Mouse (Mus musculus): ENCODE results near the gene Hoxa10. TPM values are rescaled to one million over a fixed set of nuclear protein-coding genes. Genes with fewer than 3 reads are reported as not detected.

The Hoxa10 gene
- polyA plus RNA-seq, 1 experiment from 2014 or later, result 0.13 TPM

DNA sequence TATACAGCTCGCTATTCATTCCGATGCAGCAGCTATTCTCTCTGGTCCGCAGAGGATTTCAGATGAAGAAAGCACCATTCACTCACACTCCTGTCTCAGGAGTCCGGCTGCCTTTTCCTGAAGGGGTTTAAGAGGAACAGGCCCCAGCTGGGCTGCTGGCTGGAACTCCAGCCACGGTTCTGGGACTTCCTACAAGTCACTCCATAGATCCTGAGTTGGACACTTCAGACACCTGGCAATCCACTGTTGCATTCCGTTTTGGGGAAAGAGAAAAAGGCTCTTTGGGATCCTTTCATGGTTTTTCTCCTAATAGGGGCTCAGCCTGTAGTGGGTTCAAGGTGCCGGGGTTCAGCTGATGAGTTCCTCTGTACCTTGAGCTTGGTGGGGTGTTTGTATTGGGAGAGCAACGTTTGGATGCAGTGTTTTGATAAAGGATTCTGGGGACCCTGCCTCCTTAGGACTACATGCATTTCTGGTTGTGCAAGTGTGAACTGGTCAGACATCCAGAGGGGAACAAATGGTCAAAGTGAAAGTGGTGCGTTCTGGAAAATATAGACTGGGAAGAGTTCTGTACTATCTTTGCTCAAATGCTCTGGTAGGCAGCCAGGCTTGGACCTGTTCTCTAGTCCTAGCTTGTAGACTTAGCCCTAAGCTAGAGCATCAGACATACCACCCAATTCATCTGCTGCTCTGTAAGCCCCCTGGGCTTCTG, 21.3 kb upstream of the Hoxa10 start:
- WGBS, result 2% methylated on average over 9 of the region's 9 CpGs
- Histone ChIP-seq H3K9ac (no peak overlapping the region), H3K4me1 (peaks cover 10% of the 10 kb centered on the region), H3K27ac (no peak overlapping the region), H3K4me2 (no peak overlapping the region), H3K36me3 (no peaks in the 10 kb centered on the region), H3K9me3 (no peaks in the 10 kb centered on the region), H3K4me3 (no peak overlapping the region), H3K27me3 (peaks cover 98% of the 10 kb centered on the region)
- ATAC-seq (ENCODE audit: insufficient number of reproducible peaks, insufficient read depth, low FRiP score, low TSS enrichment, low read depth), result no peak

DNA sequence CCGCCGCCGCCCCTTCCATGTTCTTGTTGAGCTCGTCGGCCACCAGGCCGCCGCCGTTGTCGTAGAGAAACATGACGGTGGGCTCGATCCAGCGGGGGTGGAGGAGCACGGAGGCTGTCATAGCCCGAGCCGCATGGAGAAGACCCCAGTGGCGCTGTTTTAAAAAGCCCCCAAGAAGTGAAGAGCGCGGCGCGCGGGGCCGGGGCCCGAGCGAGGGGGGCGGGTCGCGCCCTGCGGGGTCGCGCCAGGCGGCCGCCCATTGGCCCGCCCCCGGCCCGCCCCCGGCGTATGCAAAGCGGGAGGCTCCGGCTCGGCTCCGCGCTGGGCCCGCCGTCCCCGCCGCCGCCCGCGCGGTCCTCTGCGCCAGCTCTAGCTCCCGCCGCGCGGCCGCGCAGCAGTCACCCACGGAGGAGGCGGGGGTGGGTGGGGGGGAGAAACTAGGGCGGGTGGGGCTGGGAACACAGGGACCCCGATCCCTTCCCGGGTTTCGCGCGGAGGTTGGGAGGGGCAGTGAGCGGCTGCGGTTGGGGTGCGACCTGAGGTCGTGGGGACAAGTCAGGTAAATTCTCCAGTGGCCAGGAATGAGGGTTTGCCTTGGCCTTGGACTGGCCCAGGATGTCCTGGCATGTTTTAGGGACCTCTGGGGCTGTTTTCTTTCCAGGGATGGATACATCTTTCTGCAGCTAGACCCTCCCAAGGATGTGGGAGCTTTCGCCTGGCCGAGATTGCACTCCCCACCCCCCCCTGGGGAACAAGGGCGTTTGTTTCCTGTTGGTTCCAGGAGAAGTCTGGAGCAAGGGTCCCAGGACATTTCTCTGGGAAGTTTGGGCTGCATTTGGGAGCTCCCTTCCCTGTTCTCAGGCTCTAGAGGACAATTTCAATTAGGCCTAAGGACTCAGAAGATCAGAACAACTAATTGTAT, 20.3 kb upstream of the Hoxa10 start, which contains the start of gene Hoxa13:
TSS of gene Hoxa13 (minus strand) at position 227 of the 922 bp plus-strand sequence.
- no peak within 1 kb of the TSS for H3K9ac ChIP-seq
- H3K4me2 ChIP-seq, result peak within 1 kb of the TSS; percentile 62
- peaks cover 97% of the 10 kb centered on the region for H3K27me3 ChIP-seq

DNA sequence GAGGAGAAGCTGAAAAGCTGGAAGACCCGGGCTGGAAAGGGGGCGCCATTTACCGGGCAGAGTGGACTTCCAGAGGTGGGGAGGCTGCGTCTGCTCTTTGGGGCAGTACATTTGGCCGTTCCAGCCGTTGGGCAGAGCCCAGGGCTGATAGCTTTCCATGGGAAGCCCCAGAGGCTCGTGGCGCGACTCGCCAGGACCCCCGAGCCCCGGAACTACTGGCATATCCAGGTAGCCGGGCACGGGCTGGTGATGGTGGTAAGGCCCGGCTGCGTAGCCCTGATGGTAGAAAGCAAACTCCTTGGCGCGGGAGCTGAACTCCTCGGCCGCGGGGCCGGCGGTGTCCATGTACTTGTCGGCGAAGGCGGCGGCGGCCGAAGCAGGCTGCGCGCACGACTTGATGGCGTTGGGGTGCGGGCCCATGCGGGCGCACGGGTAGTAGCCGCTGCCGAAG, 19.2 kb upstream of the Hoxa10 start:
- Histone ChIP-seq H3K27me3 (peaks cover 96% of the 10 kb centered on the region), H3K27ac (no peak overlapping the region)
- 1% methylated on average over 39 of the region's 39 CpGs for WGBS

More for the DNA sequence above, 20.3 kb upstream of the Hoxa10 start, which contains the start of gene Hoxa13:
- ATAC-seq (ENCODE audit: insufficient number of reproducible peaks, insufficient read depth, low FRiP score, low TSS enrichment, low read depth), result no peak
- Histone ChIP-seq H3K27ac (no peak within 1 kb of the TSS), H3K36me3 (no peaks in the 10 kb centered on the region), H3K9me3 (no peaks in the 10 kb centered on the region), H3K4me1 (peaks cover 10% of the 10 kb centered on the region), H3K4me3 (peak within 1 kb of the TSS; percentile 42)
- WGBS, result under 1% methylated on average over 65 of the region's 72 CpGs

DNA sequence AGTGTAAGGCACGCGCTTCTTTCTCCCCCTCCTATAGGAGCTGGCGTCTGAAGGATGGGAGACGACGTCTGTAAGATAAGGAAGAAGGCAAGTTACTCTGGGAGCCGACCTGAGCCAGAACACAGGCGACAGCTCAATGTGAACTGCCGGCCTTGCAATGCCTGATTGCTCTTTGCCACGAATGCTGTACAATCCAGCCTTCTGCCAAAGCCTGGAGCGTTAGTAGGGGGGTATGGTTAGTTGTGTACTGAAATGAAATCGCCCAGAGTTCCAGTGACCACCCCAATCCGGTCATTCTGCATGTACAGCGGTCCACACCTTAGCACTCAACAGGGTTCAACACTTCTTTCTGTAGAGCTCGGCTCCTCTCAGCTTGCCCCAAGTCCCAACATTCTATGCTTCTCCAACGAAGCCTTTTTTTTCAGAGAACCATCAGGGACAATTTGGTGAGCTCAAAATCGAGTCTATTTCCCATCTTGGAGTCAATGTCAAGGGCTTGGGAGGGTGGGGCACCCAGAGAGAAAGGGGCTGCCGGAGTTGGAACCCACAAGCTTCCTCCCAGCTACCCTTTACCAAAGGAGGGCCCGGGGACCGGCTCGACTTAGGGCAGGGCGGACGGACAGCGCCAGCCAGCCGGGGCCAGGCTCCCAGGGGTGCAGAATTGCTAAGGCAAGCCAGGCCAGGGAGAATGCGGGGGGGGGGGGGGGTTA, 18.6 kb upstream of the Hoxa10 start:
- no peak overlapping the region for H3K9ac ChIP-seq
- no peak overlapping the region for H3K4me3 ChIP-seq
- WGBS, result 1% methylated on average over 25 of the region's 25 CpGs
- no peak overlapping the region for H3K4me2 ChIP-seq
- no peaks in the 10 kb centered on the region for H3K9me3 ChIP-seq
- ATAC-seq (ENCODE audit: insufficient number of reproducible peaks, insufficient read depth, low FRiP score, low TSS enrichment, low read depth), result no peak
- peaks cover 93% of the 10 kb centered on the region for H3K27me3 ChIP-seq
- H3K4me1 ChIP-seq, result peaks cover 10% of the 10 kb centered on the region
- no peaks in the 10 kb centered on the region for H3K36me3 ChIP-seq
- no peak overlapping the region for H3K27ac ChIP-seq

More for the DNA sequence above, 19.2 kb upstream of the Hoxa10 start:
- H3K9me3 ChIP-seq, result no peaks in the 10 kb centered on the region
- peaks cover 10% of the 10 kb centered on the region for H3K4me1 ChIP-seq
- no peak overlapping the region for H3K9ac ChIP-seq
- H3K4me3 ChIP-seq, result peak overlapping the region; percentile 42
- H3K36me3 ChIP-seq, result no peaks in the 10 kb centered on the region
- ATAC-seq (ENCODE audit: insufficient number of reproducible peaks, insufficient read depth, low FRiP score, low TSS enrichment, low read depth), result no peak
- peak overlapping the region; percentile 62 for H3K4me2 ChIP-seq

DNA sequence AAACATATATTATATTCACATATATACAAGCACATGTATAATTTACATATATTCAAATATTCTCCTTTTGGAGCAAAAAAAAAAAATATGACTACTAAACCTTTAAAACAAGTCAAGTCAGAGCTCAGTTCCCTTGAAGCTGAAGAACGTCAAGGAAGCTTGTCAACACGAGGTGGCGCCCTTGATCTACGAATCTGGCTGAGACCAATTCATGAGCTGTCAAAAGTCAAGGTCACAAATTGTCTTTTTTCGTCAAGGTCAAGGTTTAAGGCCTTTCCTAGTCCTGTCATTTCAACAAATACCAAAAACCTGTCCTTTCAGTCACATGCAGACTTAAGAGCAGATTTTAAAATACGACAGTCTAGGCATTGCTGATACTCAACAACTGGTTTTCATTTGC, 16.3 kb upstream of the Hoxa10 start:
- Histone ChIP-seq H3K27ac (no peak overlapping the region), H3K4me3 (no peak overlapping the region), H3K36me3 (no peaks in the 10 kb centered on the region), H3K9ac (no peak overlapping the region), H3K9me3 (no peaks in the 10 kb centered on the region), H3K4me1 (peaks cover 10% of the 10 kb centered on the region), H3K27me3 (peaks cover 93% of the 10 kb centered on the region), H3K4me2 (no peak overlapping the region)
- under 1% methylated on average over 6 of the region's 6 CpGs for WGBS
- ATAC-seq (ENCODE audit: insufficient number of reproducible peaks, insufficient read depth, low FRiP score, low TSS enrichment, low read depth), result no peak

DNA sequence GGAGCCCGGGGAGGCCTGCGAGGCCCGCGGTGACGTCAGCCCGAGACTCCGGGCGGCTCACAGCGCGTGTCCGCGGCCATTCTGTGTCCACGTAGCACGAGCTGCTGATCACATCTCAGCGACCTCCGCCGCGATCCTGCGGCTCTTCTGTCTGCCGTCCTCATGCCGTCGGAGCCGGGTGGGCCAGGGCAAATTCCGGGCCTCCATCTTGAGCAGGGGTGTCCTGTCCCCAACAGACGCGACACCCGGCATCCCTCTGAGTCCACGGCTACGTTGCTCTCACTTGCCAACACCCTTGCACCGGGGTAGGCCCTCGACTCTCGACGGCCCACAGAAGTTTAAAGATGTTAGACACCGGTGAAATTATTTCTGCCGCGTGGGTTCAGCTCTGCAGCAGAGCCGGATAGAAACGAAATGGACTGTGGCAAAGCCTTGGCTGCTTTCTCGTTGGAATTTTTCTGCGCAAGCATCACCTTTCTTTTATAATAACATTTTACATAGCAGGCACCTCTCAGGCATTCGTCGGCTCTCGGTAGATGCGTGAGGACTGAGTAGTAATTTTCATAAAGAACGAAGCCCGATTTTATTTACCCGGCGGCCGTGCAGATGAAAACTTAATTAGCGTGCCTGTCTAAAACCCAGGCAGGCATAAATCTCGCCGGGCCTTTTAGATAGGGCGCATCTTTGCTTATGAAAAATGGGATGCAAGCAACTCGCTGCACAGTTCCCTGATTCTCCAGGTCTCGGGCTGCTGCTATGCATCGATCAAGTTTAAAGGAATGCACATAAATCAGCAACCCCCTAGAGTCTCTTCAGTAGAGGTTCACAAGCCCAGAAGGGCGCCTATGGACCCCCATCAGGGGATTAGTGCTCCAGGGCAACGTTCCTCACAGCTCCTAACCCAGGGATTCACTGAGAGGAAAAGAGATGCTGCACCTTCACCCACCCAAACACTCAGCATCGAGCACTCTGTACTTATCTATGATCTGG, 13.2 kb upstream of the Hoxa10 start:
- Histone ChIP-seq H3K27me3 (peaks cover 93% of the 10 kb centered on the region), H3K4me3 (peak overlapping the region; percentile 3; the same call in 1 of the 2 replicates)

DNA sequence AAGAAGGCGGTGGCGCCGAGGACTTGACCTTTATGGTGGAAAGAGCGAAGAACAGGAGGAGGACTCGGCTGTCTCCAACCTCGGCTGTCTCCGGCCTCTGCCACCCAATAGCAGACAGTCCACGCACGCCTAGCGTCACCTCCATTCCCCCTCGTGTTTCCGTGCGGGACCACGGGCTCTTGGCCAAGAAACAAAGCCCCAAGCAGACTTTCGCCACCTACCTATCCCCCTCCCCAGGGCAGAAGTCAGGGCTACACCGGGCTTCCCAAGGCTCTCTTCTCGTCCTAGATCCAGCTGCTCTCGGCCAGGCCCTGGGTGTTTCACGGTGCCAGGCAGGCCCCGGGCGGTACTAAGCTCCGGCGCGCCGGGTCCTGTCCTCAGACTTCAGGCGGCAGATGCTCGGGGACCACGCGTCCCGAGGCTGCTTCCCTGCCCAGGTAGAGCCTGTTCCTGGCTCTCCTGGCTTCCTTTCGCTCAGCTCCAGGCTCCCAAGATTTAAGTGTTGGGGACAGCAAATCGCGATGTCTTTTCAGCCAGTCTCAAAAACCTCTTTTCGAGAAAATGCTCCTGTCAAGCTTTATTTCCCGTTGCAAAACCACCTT, 12.2 kb upstream of the Hoxa10 start:
- Histone ChIP-seq H3K36me3 (no peaks in the 10 kb centered on the region), H3K9me3 (no peaks in the 10 kb centered on the region), H3K27me3 (peaks cover 93% of the 10 kb centered on the region), H3K27ac (no peak overlapping the region), H3K4me1 (0 out of 2 replicates have a peak, but pooled peaks cover 4% of the 10 kb centered on the region), H3K4me2 (no peak overlapping the region), H3K9ac (no peak overlapping the region), H3K4me3 (no peak overlapping the region)
- WGBS, result under 1% methylated on average over 35 of the region's 35 CpGs
- no peak for ATAC-seq (ENCODE audit: insufficient number of reproducible peaks, insufficient read depth, low FRiP score, low TSS enrichment, low read depth)

More for the DNA sequence above, 13.2 kb upstream of the Hoxa10 start:
- under 1% methylated on average over 59 of the region's 59 CpGs for WGBS
- H3K27ac ChIP-seq, result no peak overlapping the region
- ATAC-seq (ENCODE audit: insufficient number of reproducible peaks, insufficient read depth, low FRiP score, low TSS enrichment, low read depth), result no peak
- no peaks in the 10 kb centered on the region for H3K9me3 ChIP-seq
- no peak overlapping the region for H3K9ac ChIP-seq
- peak overlapping the region; percentile 9; the same call in 1 of the 2 replicates for H3K4me2 ChIP-seq
- no peaks in the 10 kb centered on the region for H3K4me1 ChIP-seq
- no peaks in the 10 kb centered on the region for H3K36me3 ChIP-seq

DNA sequence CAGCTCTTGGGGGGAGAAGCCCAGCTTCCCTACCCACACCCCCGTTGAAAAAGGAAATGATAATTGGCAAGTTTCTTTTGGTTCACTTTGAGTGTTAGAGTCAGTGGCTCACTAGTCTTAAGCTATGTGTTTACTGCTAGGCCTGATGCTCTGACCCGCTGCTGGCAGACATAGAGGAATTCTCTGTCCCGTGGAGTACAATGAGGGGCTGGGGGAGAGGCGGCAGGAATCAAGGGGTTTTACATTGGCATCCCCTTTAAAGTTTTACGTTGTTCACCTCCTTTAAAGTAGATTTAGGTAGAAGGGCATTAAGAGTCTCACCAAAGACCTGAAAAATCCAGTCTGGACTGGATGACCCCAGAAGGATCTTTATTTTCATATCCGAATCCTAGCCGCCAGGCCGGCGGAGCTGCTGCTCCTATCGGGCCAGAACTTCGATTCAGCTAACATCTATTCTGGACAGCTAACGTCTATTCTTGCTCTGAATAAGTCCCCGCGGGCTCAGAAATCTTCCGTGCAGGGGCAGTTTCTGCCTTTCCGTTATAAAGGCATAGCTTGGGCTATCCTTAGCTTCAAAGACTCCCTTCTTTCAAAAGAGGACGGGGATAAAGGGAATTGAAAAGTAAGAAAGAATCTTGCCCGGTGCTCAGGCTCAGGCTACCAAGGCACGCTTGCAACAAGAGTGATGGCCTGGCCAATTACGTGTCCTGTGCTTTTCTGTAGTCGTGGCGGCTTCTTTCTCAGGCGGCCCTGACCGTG, 11.5 kb upstream of the Hoxa10 start:
- peaks cover 94% of the 10 kb centered on the region for H3K27me3 ChIP-seq
- H3K9ac ChIP-seq, result no peak overlapping the region
- ATAC-seq (ENCODE audit: insufficient number of reproducible peaks, insufficient read depth, low FRiP score, low TSS enrichment, low read depth), result no peak
- no peaks in the 10 kb centered on the region for H3K9me3 ChIP-seq
- 2% methylated on average over 24 of the region's 24 CpGs for WGBS
- H3K4me1 ChIP-seq, result 0 out of 2 replicates have a peak, but pooled peaks cover 4% of the 10 kb centered on the region
- no peak overlapping the region for H3K4me2 ChIP-seq
- H3K27ac ChIP-seq, result no peak overlapping the region
- no peak overlapping the region for H3K4me3 ChIP-seq
- H3K36me3 ChIP-seq, result no peaks in the 10 kb centered on the region

DNA sequence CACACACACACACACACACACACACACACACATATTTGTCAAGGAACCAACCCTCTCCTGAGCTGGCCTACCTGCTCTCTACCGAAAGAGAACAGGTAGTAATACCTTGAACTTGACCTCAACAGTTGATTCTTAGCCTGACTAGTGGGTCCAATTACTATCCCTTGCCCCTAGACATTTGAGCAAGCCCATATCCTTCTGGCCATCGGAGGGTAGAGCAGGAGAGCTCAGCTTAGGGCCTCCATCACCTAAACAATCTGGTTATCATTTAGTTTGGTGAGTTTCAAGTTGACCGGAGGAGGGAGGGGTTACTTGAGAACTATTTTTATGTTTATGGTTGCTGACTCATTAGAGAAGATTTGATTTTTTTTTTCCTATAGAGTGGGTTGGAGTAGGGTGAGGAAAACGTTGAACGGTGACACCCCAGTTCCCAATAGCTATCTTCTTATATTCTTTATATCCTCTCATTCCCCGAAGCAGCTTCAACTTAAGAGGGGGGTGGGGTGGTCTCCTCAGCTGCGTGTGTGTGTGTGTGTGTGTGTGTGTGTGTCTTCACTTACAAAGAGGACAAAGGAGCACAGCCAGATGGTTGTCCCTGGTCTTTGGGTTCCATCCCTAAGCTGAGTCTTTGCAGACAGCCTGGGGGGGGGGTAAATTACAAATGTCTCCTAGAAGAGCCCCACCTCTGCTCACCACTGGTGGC, 10.7 kb upstream of the Hoxa10 start:
- no peak for ATAC-seq (ENCODE audit: insufficient number of reproducible peaks, insufficient read depth, low FRiP score, low TSS enrichment, low read depth)
- Histone ChIP-seq H3K4me2 (no peak overlapping the region), H3K27me3 (peaks cover 95% of the 10 kb centered on the region), H3K9ac (no peak overlapping the region), H3K27ac (no peak overlapping the region), H3K9me3 (no peaks in the 10 kb centered on the region), H3K36me3 (no peaks in the 10 kb centered on the region), H3K4me3 (no peak overlapping the region), H3K4me1 (peaks cover 5% of the 10 kb centered on the region; the same call in 1 of the 2 replicates)
- 7% methylated on average over 7 of the region's 7 CpGs for WGBS
